Mouse (Mus musculus): ENCODE results near the gene Tmem40.

DNA sequence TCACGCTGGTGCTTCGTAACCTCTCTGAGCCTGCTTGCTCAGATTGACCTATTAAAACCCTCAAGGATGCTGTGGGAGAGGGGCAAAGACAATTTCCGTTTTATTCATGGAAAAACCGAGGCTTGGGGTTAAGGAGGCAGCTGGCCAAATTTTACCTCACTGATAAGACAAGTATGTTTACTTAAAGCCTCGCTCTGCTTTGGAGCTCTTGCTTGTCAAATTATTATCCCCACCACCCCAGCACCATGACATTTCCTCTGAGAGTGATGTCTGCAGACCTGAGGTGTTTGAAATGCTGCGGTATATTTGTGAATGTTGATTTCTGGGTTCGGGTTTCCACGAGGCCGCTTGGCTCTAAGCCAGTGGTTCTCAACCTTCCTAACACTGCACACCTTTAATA is 14.2 kb upstream of the Tmem40 start:
- no peak for TF ChIP-seq CTCF (IDR thresholded peaks at IDR 0.05; ENCODE audit: low read depth, low read length)
- no peak for TF ChIP-seq POLR2A (IDR thresholded peaks at IDR 0.05; ENCODE audit: extremely low read depth, insufficient read depth, low read length)
